Mouse (Mus musculus) heart, embryonic 11.5 days (tissue): Measurements from ENCODE around the gene 4932438H23Rik. TPM values are rescaled to one million over a fixed set of nuclear protein-coding genes. Genes with fewer than 3 reads are reported as not detected.
A peak's percentile ranks its signal among the peaks of the same experiment; 100 is the strongest.
"Not testable (repeated sequence)": the region's sequence is repeated elsewhere in the genome, so short reads cannot be mapped to it uniquely, and the experiment has no call there.

Experiments
- ATAC-seq: fragments of 200-750 bp; cut with Nextera tagmentation; replicated peaks from 2 replicates; pipeline ENCODE4 v1.8.0; 2017; ENCODE audit warnings: moderate library complexity; ENCODE audit not compliant: insufficient number of reproducible peaks, low FRiP score, low TSS enrichment
- H3K27ac ChIP-seq: fragments of 300-500 bp; sonication (generic); 2 replicates; pipeline ENCODE4 v1.5.1; 2014; ENCODE audit warnings: mild to moderate bottlenecking, low read depth, low read length
- H3K27me3 ChIP-seq: fragments of 300-500 bp; sonication (generic); 2 replicates; pipeline ENCODE4 v1.6.1; 2014; ENCODE audit warnings: mild to moderate bottlenecking, low read length, mixed read lengths; ENCODE audit not compliant: control insufficient read depth, insufficient read depth
- H3K36me3 ChIP-seq: fragments of 300-500 bp; sonication (generic); 2 replicates; pipeline ENCODE4 v1.6.1; 2014; ENCODE audit warnings: mild to moderate bottlenecking, low read length, moderate library complexity, mixed read lengths; ENCODE audit not compliant: control insufficient read depth, insufficient read depth
- H3K4me1 ChIP-seq: fragments of 300-500 bp; sonication (generic); 2 replicates; pipeline ENCODE4 v1.6.1; 2014; ENCODE audit warnings: low read length; ENCODE audit not compliant: control insufficient read depth, insufficient read depth
- H3K4me2 ChIP-seq: fragments of 300-500 bp; sonication (generic); 2 replicates; pipeline ENCODE4 v1.6.1; 2014; ENCODE audit warnings: mild to moderate bottlenecking, moderate library complexity
- H3K4me3 ChIP-seq: fragments of 300-500 bp; sonication (generic); 2 replicates; pipeline ENCODE4 v1.5.1; 2014; ENCODE audit warnings: low read depth, low read length
- H3K9ac ChIP-seq: fragments of 300-500 bp; sonication (generic); 2 replicates; pipeline ENCODE4 v1.6.1; 2014; ENCODE audit warnings: mild to moderate bottlenecking, low read depth, low read length, moderate library complexity
- H3K9me3 ChIP-seq: fragments of 300-500 bp; sonication (generic); replicated peaks from 2 replicates; pipeline ENCODE4 v1.6.1; 2016; ENCODE audit warnings: low read length; ENCODE audit not compliant: control insufficient read depth
- whole genome bisulfite sequencing: fragments of 180-500 bp; shearing (Covaris S2); extraction: QIAGEN DNeasy Blood & Tissue Kit; methylation state at CpG from one replicate; pipeline ENCODE4 v1.1.7; 2014; ENCODE audit not compliant: insufficient replicate concordance; 5-methylcytosine and 5-hydroxymethylcytosine counted together
- polyA plus RNA-seq: library from polyadenylated mRNA; unstranded; fragments of >200 nt; fragmentation: Nextera tagmentation; extraction: Ambion mirVana; gene quantifications from 2 replicates; pipeline ENCODE4 v1.2.1, GENCODE M21; 2014

The 4932438H23Rik gene
- polyA plus RNA-seq, 1 experiment from 2014 or later: 0.13 TPM

GRCm38 (mm10) chr16:91096016-91096415, 1.1 kb upstream of the 4932438H23Rik start:
- H3K4me2 ChIP-seq: no peak overlapping the region
- no peaks in the 10 kb centered on the region for H3K9me3 ChIP-seq
- H3K36me3 ChIP-seq: no peaks in the 10 kb centered on the region
- H3K4me3 ChIP-seq: no peak overlapping the region
- no peak overlapping the region for H3K9ac ChIP-seq
- no peak for ATAC-seq
- 85% methylated on average over 2 of the region's 2 CpGs for whole genome bisulfite sequencing
- H3K4me1 ChIP-seq: no peaks in the 10 kb centered on the region
- H3K27ac ChIP-seq: no peak overlapping the region
- H3K27me3 ChIP-seq: no peaks in the 10 kb centered on the region

DNA sequence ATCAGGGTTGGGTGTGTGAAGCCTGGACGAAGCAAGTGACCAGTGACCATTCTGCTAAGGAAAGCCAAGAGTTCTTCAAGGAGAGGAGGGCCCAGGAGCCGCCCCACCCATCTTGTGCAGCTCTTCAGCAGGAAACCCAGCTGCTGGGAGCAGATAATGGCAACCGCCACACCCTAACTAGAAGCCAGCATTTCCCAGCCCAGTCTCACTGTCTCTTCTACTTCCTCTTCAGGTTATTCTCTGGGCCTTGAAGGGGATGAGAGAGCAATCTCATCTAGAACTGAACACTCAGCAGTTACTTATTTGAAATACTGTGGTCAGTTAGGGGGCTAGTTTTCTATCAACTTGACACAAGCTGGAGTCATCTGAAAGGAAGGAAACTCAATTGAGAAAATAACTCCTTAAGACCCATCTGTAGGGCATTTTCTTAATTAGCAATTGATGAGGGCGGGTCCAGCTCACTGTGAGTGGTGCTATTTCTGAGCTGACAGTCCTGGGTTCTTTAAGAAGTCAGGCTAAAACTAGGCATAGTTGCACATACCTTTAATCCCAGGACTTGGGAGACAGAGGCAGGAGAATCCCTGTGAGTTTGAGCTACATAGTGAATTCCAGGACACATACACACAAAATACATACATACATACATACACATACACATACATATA, 8.1 kb downstream of the 4932438H23Rik start:
- Histone ChIP-seq H3K36me3 (no peaks in the 10 kb centered on the region), H3K4me3 (no peak overlapping the region), H3K4me1 (no peaks in the 10 kb centered on the region), H3K27ac (peak overlapping the region; percentile 74), H3K4me2 (no peak overlapping the region), H3K9me3 (no peaks in the 10 kb centered on the region), H3K9ac (no peak overlapping the region), H3K27me3 (no peaks in the 10 kb centered on the region; the same call in 1 of the 2 replicates)
- ATAC-seq: peak; percentile 90
- 49% methylated on average over 4 of the region's 4 CpGs for WGBS

DNA sequence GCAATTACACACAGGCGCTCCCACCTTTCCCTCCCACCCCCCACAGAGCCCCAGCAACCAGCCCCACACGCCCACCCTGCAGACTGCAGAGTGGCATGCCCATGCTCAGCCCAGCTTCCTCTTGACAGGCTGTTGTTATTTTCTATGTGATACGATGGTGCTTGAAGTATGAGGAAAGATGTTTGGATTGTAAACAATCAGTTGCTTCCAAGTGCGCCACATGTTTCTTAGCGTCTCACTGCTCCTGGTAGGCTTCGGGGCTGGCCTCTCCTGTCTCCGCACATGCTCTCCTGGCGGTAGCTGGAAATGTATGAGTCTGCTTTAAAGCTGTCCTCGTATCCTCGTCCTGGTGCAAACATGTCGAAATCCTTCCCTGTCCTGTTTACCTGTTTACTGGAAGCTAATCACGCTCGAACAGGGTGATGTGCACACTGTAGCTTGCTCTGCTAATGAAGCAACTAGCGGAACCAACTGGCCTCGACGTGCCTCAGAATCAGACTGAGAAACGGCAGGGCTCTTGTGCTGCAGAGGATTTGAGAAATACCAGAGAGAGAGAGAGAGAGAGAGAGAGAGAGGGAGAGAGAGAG, 9.6 kb downstream of the 4932438H23Rik start:
- Histone ChIP-seq H3K4me3 (no peak overlapping the region), H3K27me3 (no peaks in the 10 kb centered on the region; the same call in 1 of the 2 replicates), H3K9me3 (no peaks in the 10 kb centered on the region), H3K9ac (no peak overlapping the region), H3K4me1 (no peaks in the 10 kb centered on the region), H3K36me3 (no peaks in the 10 kb centered on the region), H3K27ac (no peak overlapping the region), H3K4me2 (no peak overlapping the region)
- no peak for ATAC-seq
- 59% methylated on average over 17 of the region's 17 CpGs for WGBS

DNA sequence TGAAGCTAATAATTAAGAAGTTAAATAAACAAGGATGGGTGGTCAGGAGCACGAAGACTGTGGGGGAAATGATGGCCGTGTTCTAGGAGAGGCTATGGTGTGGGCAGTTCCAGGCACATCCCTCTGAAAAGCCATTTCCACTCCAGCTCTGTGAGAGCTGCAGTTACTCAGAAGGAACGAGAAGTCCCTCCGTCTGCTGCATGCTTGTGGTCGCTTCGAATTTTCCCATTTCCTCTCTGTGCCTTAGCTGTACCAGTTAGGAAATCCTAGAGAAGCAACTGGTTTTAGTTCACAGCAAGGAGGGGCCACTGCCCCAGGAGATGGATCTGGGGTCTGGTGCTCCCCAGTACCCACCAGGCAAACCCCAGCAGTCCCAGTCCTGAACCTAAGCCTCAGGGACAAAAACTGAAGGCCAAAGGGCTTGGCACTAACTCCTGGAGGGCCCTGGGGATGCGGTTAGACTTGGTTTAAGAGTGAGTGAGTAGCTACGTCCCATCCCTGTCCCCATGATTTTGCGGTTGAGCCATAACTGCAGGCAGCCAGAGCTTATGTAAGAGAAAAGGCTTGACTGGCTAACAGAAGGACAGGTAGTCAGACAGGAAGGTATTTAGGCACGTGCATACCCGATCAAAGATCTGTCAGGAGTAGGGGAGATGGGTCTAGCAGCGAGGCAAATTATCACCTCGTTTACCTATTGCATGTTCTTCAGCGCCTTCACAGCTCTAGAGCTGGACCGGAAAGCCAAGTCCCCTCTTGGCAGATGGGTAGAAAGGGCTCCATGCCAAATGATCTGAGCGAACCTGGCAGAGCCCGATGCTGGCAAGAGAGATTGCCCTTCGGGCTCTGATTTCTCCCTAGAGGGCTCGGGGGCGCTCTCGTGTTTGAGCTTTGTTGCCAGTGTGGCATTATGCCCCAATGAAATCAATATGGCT, 10.3 kb downstream of the 4932438H23Rik start:
- WGBS: 81% methylated on average over 21 of the region's 21 CpGs
- ATAC-seq: no peak
- no peak overlapping the region for H3K9ac ChIP-seq

DNA sequence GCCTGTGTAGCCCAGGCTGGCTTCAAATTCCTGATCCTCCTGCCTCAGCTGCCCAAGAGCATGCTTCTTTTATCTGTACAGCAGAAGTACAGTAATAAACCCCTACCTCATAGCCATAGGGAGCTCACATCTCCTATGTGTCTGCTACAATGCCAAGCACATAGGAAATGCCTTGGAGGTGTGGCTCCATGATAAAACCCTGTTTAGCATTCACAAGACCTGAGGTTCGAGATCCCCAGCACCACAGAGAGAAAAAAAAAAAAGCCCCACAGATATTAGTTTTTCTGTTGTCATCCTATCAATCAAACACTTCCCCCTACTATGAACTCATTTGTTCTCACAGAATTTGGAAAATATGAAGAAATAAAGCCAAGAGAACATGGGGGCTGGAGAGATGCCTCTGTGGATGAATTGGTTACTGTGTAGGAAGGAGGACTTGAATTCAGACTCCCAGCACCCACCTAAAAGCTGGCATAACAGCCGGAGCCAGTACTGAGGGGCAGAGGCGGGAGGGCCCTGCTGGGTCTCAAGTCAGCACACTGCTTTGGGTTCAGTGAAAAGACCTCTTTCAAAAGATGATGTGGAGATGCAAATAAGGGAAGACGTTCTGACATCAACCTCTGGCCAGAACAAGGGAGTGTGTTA, 11.8 kb downstream of the 4932438H23Rik start:
- 70% methylated on average over 4 of the region's 4 CpGs for WGBS
- Histone ChIP-seq H3K9me3 (0 out of 2 replicates have a peak, but pooled peaks cover 4% of the 10 kb centered on the region), H3K27ac (no peak overlapping the region), H3K4me3 (no peak overlapping the region), H3K4me2 (no peak overlapping the region), H3K27me3 (no peaks in the 10 kb centered on the region; the same call in 1 of the 2 replicates), H3K36me3 (no peaks in the 10 kb centered on the region), H3K9ac (no peak overlapping the region), H3K4me1 (no peaks in the 10 kb centered on the region)
- ATAC-seq: no peak

More for the DNA sequence above, 10.3 kb downstream of the 4932438H23Rik start:
- Histone ChIP-seq H3K9me3 (no peaks in the 10 kb centered on the region), H3K4me1 (no peaks in the 10 kb centered on the region), H3K27me3 (no peaks in the 10 kb centered on the region; the same call in 1 of the 2 replicates), H3K4me2 (no peak overlapping the region), H3K27ac (no peak overlapping the region), H3K4me3 (no peak overlapping the region), H3K36me3 (no peaks in the 10 kb centered on the region)

DNA sequence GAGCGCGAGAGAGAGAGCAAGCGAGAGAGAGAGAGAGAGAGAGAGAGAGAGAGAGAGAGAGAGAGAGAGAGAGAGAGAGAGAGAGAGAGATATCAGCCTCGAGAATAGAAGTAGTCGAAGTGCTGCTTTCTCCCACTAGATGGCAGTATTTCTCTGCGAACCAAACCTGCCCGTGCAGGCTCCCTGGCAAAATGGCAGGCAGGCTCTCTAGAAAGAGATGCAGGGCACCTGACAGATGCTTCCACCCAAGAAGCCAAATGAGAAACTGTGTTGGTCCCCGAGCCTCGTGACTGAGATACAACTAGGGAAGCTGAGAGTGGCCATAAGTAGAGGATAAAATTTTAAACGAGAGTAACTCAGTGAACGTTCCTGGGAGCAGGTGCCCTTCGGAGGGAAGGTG, 13.4 kb downstream of the 4932438H23Rik start:
- Histone ChIP-seq H3K9ac (no peak overlapping the region), H3K27ac (no peak overlapping the region), H3K4me1 (no peaks in the 10 kb centered on the region), H3K4me2 (no peak overlapping the region), H3K4me3 (no peak overlapping the region), H3K36me3 (no peaks in the 10 kb centered on the region), H3K9me3 (0 out of 2 replicates have a peak, but pooled peaks cover 5% of the 10 kb centered on the region), H3K27me3 (no peaks in the 10 kb centered on the region)
- no peak for ATAC-seq
- 22% methylated on average over 11 of the region's 12 CpGs for WGBS

DNA sequence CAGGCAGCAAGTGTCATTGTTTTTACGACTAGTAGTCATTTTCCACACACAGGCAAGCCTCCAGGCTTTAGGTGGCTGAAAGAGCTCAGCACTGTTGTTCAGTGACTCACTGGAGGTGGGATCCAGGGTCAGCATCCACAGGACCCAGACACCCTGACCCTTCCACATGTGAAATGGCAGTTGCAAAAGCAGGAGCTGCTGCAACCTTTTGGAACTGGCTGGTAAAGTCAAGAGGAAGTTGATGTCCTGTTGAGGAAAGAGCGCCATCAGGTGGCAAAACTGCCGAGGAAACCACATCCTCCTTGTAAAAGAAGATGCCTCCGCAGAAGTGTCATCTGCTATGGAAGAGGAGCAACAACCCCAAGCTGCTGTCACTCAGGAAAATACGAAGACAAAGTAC, 18.7 kb downstream of the 4932438H23Rik start:
- Histone ChIP-seq H3K9me3 (0 out of 2 replicates have a peak, but pooled peaks cover 5% of the 10 kb centered on the region), H3K4me3 (no peak overlapping the region), H3K4me1 (no peaks in the 10 kb centered on the region), H3K27ac (no peak overlapping the region), H3K9ac (no peak overlapping the region), H3K27me3 (no peaks in the 10 kb centered on the region), H3K4me2 (no peak overlapping the region), H3K36me3 (no peaks in the 10 kb centered on the region)
- WGBS: 74% methylated on average over 5 of the region's 5 CpGs
- no peak for ATAC-seq

DNA sequence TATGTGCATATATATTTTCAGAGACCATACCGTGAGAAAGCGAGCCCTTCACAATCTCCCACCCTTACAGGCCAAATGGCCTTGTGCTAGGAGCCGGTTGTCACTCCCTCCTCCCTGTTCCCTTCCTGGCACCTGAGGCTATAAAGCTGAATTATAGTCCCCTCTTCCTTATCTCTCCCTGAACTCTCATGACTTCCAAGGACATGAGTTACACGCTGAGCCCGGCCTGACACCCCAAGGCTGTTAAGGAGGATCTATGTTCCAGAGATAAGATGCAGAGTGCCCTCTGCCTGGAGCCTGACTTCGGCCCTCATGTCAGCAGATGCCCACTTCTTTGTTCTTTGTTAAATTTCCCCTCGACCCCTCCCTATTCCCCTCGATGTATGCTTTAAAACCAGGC, 19.5 kb downstream of the 4932438H23Rik start:
- not testable (repeated sequence) for H3K27me3 ChIP-seq, H3K4me2 ChIP-seq, H3K9me3 ChIP-seq, H3K9ac ChIP-seq, H3K4me1 ChIP-seq, H3K27ac ChIP-seq, H3K4me3 ChIP-seq, H3K36me3 ChIP-seq, ATAC-seq
- 77% methylated on average over 8 of the region's 8 CpGs for WGBS
